ENCODE assay signal across 15 mouse cellular contexts in the genomic region with DNA sequence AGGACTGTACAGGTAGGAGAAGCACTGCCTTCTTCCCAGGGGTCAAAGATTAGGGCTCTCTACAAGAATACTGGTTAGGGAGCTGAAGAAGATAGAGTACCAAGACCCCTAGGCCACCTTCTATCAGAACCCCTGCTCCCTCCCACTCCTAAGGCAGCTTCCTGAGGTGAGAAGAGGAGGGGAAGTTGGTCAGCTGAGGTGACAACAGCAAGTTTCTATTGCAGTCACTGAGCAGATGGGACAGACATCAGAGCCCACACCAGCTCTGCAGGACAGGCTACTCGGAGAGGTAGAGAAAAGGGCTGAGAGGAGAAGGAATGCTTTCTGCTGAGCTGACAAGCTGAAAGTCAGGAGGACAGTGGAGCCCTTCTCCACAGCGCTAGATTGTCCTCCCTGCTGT.
"Had no signal": no experiment of that assay in that cellular context is flagged by ENCODE, and none has a peak within 500 bp of the region (broad histone marks: within the 10 kb centered on the region; RNA-seq: fewer than 3 reads in every experiment).

No protein-coding gene starts in this region.

- ATAC-seq: liver, embryonic 12.5 days; midbrain, embryonic 13.5 days; midbrain, embryonic 15.5 days had no signal

- DNase-seq: lung, adult 18-20 months; lung, embryonic 14.5 days; lung, postnatal 10 days; lung, postnatal 4 days; retina, postnatal 1 day; right cerebral cortex, adult 18-20 months; right cerebral cortex, postnatal 25 days; right cerebral cortex, postnatal 4 days; spleen, adult 18-20 months; thymus, adult 18-20 months; thymus, postnatal 14 days; thymus, postnatal 36 days had no signal
